Mouse (Mus musculus) cerebellum, adult 2 months (tissue): ENCODE measurements at regions not wholly inside any gene's neighbourhood (a gene's known extent, or its start where the extent isn't known, plus 50 kb on each side); places are given as distances from the start of the nearest gene placed in this dataset.

Experiments used
- CTCF ChIP-seq: fragments of 200-500 bp; IDR thresholded peaks from 2 replicates; pipeline ENCODE4 v1.5.1; 2011; ENCODE audit warnings: low read depth, mild to moderate bottlenecking, control low read depth, low read length, moderate library complexity, borderline replicate concordance; ENCODE audit not compliant: insufficient read depth
- POLR2A ChIP-seq: fragments of 200-500 bp; IDR thresholded peaks from 2 replicates; pipeline ENCODE4 v1.6.1; 2011; ENCODE audit warnings: low read length, control low read depth, borderline replicate concordance; ENCODE audit not compliant: insufficient read depth

GRCm38 (mm10) chr12:43899273-43899672 lies 310.9 kb downstream of the Dnajb9 start:
- TF ChIP-seq CTCF (no peak), POLR2A (no peak)
